Mouse (Mus musculus): ENCODE measurements around the gene Tmem184a.

GRCm38 (mm10) chr5:139862759-139863158, 43.0 kb upstream of the Tmem184a start:
- TF ChIP-seq CTCF (IDR thresholded peaks at IDR 0.05; ENCODE audit: low read depth) (no peak), EP300 (optimal IDR thresholded peaks at IDR 0.05) (no peak)
